Mouse (Mus musculus) 3T3-L1 (cell line): ENCODE measurements around the gene Marco.

Experiments used
- DNase-seq: peaks from one replicate; pipeline ENCODE4 v3.0.0-alpha.2; 2015; ENCODE audit warnings: low read depth, low spot score

Marco gene

GRCm38 (mm10) chr1:120441587-120441986 is 63.2 kb downstream of the Marco start:
- DNase-seq: no peak

- DNase-seq: no peak
Measured at GRCm38 (mm10) chr1:120435591-120435990, 69.2 kb downstream of the Marco start.

GRCm38 (mm10) chr1:120430171-120430570 is 74.7 kb downstream of the Marco start:
- DNase-seq: peak; percentile 83

- no peak for DNase-seq
Measured at GRCm38 (mm10) chr1:120425587-120425986, 79.2 kb downstream of the Marco start.
